Mouse (Mus musculus): ENCODE data around the gene Grid2ip.

The Grid2ip gene

DNA sequence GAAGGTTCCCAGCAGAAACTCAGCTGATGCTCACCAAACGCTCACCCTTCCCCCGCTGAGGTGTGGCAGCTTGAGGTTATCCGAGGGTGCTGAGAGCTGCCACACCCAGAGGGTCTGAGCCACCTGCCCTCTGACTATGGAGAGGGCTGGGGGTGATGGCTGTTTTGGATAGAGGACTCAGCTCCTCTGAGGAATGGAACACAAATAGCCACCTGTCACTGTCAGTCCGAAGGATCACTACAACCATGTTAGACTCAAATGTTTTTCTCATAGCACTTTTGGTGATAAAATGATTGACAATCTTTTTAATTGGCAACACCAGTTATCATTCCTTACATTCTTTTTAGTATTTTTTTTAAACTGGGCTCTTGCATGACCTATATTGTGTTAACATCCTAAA is 64.3 kb downstream of the Grid2ip start:
- no peak for DNase-seq

DNA sequence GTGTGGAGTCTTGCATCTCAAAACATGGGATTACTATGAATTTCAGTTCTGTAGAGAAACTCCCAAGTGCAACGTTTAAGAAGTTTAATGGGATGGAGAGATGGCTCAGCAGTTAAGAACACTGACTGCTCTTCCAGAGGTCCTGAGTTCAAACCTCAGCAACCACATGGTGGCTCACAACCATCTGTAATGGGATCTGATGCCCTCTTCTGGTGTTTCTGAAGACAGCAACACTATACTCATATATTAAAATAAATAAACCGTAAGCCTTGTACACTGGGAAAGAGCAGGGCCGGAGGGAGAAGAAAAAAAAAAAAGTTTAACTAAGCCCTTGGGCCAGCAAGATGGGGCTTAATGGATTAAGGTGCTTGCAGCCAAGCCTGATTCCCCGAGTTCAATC is 65.9 kb downstream of the Grid2ip start:
- no peak for DNase-seq

DNA sequence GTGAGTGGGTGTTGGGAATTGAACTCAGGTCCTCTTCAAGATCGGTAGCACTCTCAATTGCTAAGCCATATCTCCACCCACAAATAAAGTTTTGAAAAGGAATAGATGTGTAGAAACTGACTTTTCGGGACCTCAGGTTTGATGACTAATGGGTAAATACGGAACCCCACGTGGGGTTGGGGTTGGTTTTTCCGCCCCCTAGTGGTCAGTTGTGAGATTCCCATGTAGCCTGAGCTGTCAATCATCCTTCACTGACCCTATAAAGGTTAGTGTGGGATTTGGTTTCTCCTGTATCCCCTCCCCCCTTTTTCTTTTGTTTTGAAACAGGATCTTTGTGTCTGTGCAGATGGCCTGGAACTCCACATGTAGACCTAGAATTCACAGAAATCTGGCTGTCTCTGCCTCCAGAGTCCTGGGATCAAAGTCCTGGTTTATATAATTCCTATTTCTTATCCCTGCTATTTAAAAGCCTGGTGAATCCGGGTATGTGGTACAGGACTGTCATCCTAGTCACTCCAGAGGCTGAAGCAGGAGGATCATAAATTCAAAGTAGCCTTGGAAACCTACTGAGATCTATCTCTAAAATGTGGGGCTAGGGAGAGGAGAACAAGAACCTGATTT is 66.9 kb downstream of the Grid2ip start:
- DNase-seq, result peak; percentile 79

DNA sequence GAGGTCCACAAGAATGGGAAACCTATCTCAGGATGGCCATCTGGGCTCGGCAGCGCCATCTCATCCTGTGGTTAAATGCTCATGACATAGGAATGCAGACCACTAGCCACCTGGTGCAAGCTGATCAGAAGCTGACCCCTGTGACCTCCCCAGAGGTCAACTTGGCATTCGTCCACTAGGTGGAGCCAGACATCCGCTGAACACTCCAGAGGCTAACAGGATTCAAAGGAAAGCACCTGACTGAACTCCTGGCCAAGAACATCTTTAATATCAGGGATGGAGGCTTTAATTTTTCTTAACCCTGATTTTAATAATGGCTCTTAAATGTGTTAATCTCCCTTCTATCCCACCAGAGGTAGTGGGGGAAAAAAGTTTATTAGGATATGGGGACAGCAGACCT is 77.3 kb downstream of the Grid2ip start:
- DNase-seq, result peak; percentile 85

DNA sequence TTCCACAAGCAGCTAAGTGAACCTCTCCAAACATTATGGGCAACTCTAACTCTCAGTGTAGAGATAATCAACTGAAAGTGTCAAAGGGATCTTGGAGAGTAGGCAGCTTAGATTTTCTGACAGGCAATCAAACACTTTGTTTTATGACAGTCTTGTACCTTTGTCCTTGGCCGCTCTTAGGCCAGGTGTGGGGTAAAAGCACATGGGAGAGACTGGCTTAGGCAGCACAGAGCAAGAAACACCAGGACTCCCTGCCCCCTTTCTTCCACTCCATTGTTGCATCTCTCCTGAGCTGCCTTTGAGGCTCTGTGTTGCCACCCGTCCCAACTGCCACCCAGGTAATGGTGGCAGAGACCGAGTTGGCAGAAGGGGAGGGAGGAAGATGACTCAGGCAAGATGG is 84.2 kb downstream of the Grid2ip start:
- DNase-seq, result no peak

DNA sequence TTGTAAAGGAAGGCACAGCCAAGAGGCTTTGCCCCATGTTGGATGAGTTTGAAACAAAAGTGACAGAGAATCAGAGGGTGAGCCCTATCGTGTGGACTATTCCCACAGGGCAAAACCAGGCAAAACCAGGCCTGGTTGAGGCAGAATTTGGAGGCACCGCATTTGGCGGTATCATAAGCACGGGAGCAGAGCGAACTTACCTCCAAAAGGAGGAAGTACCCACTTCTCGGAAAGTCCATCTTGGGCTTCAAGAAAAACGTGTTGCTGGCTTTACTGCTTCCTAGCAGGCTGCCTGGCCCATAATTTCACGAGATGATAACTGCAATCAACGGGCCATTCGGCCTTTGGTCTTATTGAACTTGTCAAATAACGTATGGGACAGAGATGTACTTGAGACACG is 84.6 kb downstream of the Grid2ip start:
- no peak for DNase-seq

All from thymus, postnatal 4 days (tissue).